24 mouse cellular contexts compared by ENCODE assay signal in the genomic region with DNA sequence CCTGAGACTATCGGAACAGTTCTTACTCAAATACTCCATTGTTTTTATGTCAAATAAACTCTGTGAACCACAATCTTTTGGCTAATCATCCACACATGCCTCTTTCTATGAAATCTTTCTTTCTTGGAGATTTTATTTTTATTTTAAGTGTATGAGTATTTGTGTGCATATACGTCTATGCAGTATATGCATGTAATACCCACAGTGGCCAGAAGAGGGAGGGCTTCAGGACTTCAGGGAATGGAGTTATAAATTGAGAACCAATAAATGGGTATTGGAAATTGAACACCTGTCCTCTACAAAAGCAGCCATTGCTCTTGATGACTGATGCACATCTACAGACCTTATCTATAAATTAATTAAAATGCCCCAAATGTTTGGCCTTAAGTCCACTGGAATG. TPM values are rescaled to one million over a fixed set of nuclear protein-coding genes. Genes with fewer than 3 reads are reported as not detected.
DNase-seq lines count a peak whose midpoint lies in the region; ATAC-seq and TF ChIP-seq lines count a peak whose summit lies in the region.
"Had no signal": no experiment of that assay in that cellular context is flagged by ENCODE, and none has a peak within 500 bp of the region (broad histone marks: within the 10 kb centered on the region; RNA-seq: fewer than 3 reads in every experiment).

No protein-coding gene starts in this region.

- H3K4me3 ChIP-seq in hindbrain, embryonic 11.5 days (ENCODE audit: low read depth, low read length), result no peak overlapping the region
- no peak overlapping the region for H3K4me3 ChIP-seq in hindbrain, embryonic 12.5 days
- no peak overlapping the region for H3K4me3 ChIP-seq in liver, postnatal 0 days (ENCODE audit: low read depth, low read length)
- no peak overlapping the region for H3K4me3 ChIP-seq in liver, embryonic 11.5 days (ENCODE audit: low read depth, low read length)
- H3K4me3 ChIP-seq in CH12.LX (replicated peaks in 1 of 3; ENCODE audit: low read depth in 2 of 3, low read length in 2 of 3, poor library complexity in 1 of 3), result no peak overlapping the region
- H3K4me3 ChIP-seq: forebrain, embryonic 12.5 days; heart, embryonic 12.5 days; limb, embryonic 12.5 days; lung, embryonic 15.5 days; midbrain, embryonic 15.5 days had no signal

- in situ Hi-C loops in CH12.LX (cut with MboI; ENCODE audit: low pct_ligation_motif_present, low pct_unique_long_range_greater_than_20kb, low sequenced_read_pairs), result no loop called here

- dilution Hi-C loops in CH12.LX (cut with MboI; ENCODE audit: extremely low pct_ligation_motif_present, extremely low pct_unique_long_range_greater_than_20kb, low sequenced_read_pairs), result no loop called here

- TF ChIP-seq POLR2A in CH12.LX (IDR thresholded peaks at IDR 0.05; ENCODE audit: low read depth, low read length), result no peak

- ATAC-seq in hindbrain, embryonic 11.5 days (ENCODE audit: low FRiP score), result no peak
- no peak for ATAC-seq in hindbrain, embryonic 12.5 days (ENCODE audit: low FRiP score)
- no peak for ATAC-seq in liver, postnatal 0 days
- no peak for ATAC-seq in liver, embryonic 11.5 days (replicated peaks; ENCODE audit: low FRiP score)
- ATAC-seq: intestine, embryonic 16.5 days; midbrain, embryonic 15.5 days had no signal

- H3K27ac ChIP-seq in hindbrain, embryonic 11.5 days (ENCODE audit: low read depth, low read length), result no peak overlapping the region
- H3K27ac ChIP-seq in hindbrain, embryonic 12.5 days, result no peak overlapping the region
- H3K27ac ChIP-seq in liver, postnatal 0 days (ENCODE audit: low read depth), result peak overlapping the region; percentile 71
- H3K27ac ChIP-seq in liver, embryonic 11.5 days (ENCODE audit: low read depth, low read length), result no peak overlapping the region
- H3K27ac ChIP-seq in CH12.LX (ENCODE audit: insufficient read depth, low read depth), result no peak overlapping the region
- H3K27ac ChIP-seq: forebrain, embryonic 12.5 days; limb, embryonic 12.5 days; lung, embryonic 15.5 days; midbrain, embryonic 15.5 days had no signal

- no peak overlapping the region for H3K9ac ChIP-seq in hindbrain, embryonic 11.5 days (ENCODE audit: low read depth, low read length)
- no peak overlapping the region for H3K9ac ChIP-seq in hindbrain, embryonic 12.5 days
- H3K9ac ChIP-seq in liver, postnatal 0 days (replicated peaks), result no peak overlapping the region
- no peak overlapping the region for H3K9ac ChIP-seq in liver, embryonic 11.5 days (ENCODE audit: low read depth, low read length)
- H3K9ac ChIP-seq in CH12.LX (ENCODE audit: insufficient read depth, low read depth), result no peak overlapping the region
- H3K9ac ChIP-seq: forebrain, embryonic 12.5 days; heart, embryonic 12.5 days; limb, embryonic 12.5 days; lung, embryonic 15.5 days; midbrain, embryonic 15.5 days had no signal

- no peak; the same call in 1 of the 2 replicates for TF ChIP-seq RAD21 in CH12.LX (IDR thresholded peaks at IDR 0.05; ENCODE audit: low read depth, low read length)

- no peaks in the 10 kb centered on the region for H3K36me3 ChIP-seq in hindbrain, embryonic 11.5 days (ENCODE audit: control insufficient read depth, insufficient read depth, low read length)
- no peaks in the 10 kb centered on the region for H3K36me3 ChIP-seq in hindbrain, embryonic 12.5 days
- H3K36me3 ChIP-seq in liver, postnatal 0 days (replicated peaks; ENCODE audit: insufficient read depth, low read length), result no peaks in the 10 kb centered on the region
- no peaks in the 10 kb centered on the region for H3K36me3 ChIP-seq in liver, embryonic 11.5 days (ENCODE audit: control insufficient read depth, insufficient read depth, low read length)
- H3K36me3 ChIP-seq in CH12.LX (replicated peaks in 1 of 2; ENCODE audit: control insufficient read depth in 1 of 2, insufficient read depth in 1 of 2, low read length in 1 of 2), result no peaks in the 10 kb centered on the region
- H3K36me3 ChIP-seq: forebrain, embryonic 12.5 days; heart, embryonic 12.5 days; limb, embryonic 12.5 days; lung, embryonic 15.5 days; midbrain, embryonic 15.5 days had no signal

- no peaks in the 10 kb centered on the region for H3K79me2 ChIP-seq in CH12.LX (replicated peaks; ENCODE audit: control insufficient read depth, extremely low read depth, insufficient read depth, poor library complexity, severe bottlenecking)

- no peaks in the 10 kb centered on the region for H3K27me3 ChIP-seq in hindbrain, embryonic 11.5 days (ENCODE audit: control insufficient read depth, insufficient read depth, low read length)
- H3K27me3 ChIP-seq in hindbrain, embryonic 12.5 days, result no peaks in the 10 kb centered on the region
- no peaks in the 10 kb centered on the region for H3K27me3 ChIP-seq in liver, postnatal 0 days (ENCODE audit: insufficient read depth, low read length)
- H3K27me3 ChIP-seq in liver, embryonic 11.5 days (replicated peaks; ENCODE audit: control insufficient read depth, insufficient read depth, low read length), result no peaks in the 10 kb centered on the region
- peaks cover 10% of the 10 kb centered on the region for H3K27me3 ChIP-seq in CH12.LX (replicated peaks)
- H3K27me3 ChIP-seq: forebrain, embryonic 12.5 days; heart, embryonic 12.5 days; limb, embryonic 12.5 days; lung, embryonic 15.5 days; midbrain, embryonic 15.5 days had no signal

- no peak overlapping the region for H3K4me2 ChIP-seq in hindbrain, embryonic 11.5 days (replicated peaks; ENCODE audit: low read depth, low read length)
- no peak overlapping the region for H3K4me2 ChIP-seq in hindbrain, embryonic 12.5 days (replicated peaks)
- no peak overlapping the region for H3K4me2 ChIP-seq in liver, postnatal 0 days (ENCODE audit: low read depth, low read length)
- no peak overlapping the region for H3K4me2 ChIP-seq in liver, embryonic 11.5 days
- H3K4me2 ChIP-seq in CH12.LX (ENCODE audit: insufficient read depth, low read depth, poor library complexity, severe bottlenecking), result no peak overlapping the region
- H3K4me2 ChIP-seq: forebrain, embryonic 12.5 days; heart, embryonic 12.5 days; limb, embryonic 12.5 days; lung, embryonic 15.5 days; midbrain, embryonic 15.5 days had no signal

- no peaks in the 10 kb centered on the region for H3K4me1 ChIP-seq in hindbrain, embryonic 11.5 days (replicated peaks; ENCODE audit: control insufficient read depth, insufficient read depth, low read length)
- no peaks in the 10 kb centered on the region for H3K4me1 ChIP-seq in hindbrain, embryonic 12.5 days
- H3K4me1 ChIP-seq in liver, postnatal 0 days (ENCODE audit: insufficient read depth), result peaks cover 2% of the 10 kb centered on the region; the same call in 1 of the 2 replicates
- no peaks in the 10 kb centered on the region for H3K4me1 ChIP-seq in liver, embryonic 11.5 days (replicated peaks; ENCODE audit: control insufficient read depth, insufficient read depth, low read length)
- no peaks in the 10 kb centered on the region for H3K4me1 ChIP-seq in CH12.LX (ENCODE audit: control insufficient read depth in 1 of 2, insufficient read depth in 2 of 2)
- H3K4me1 ChIP-seq: forebrain, embryonic 12.5 days; heart, embryonic 12.5 days; limb, embryonic 12.5 days; lung, embryonic 15.5 days; midbrain, embryonic 15.5 days had no signal

- TF ChIP-seq EP300 in liver, postnatal 0 days (IDR thresholded peaks at IDR 0.05; ENCODE audit: low read depth), result no peak
- no peak for TF ChIP-seq EP300 in CH12.LX (IDR thresholded peaks at IDR 0.05; ENCODE audit: low read length)

- 94% methylated on average over 2 of the region's 2 CpGs for WGBS in hindbrain, embryonic 11.5 days
- WGBS in hindbrain, embryonic 12.5 days, result 92% methylated on average over 2 of the region's 2 CpGs
- WGBS in liver, postnatal 0 days (ENCODE audit: insufficient replicate concordance), result 88% methylated on average over 2 of the region's 2 CpGs
- 86% methylated on average over 2 of the region's 2 CpGs for WGBS in liver, embryonic 11.5 days

- peak; percentile 13 for DNase-seq in hindbrain, embryonic 11.5 days (ENCODE audit: low spot score)
- DNase-seq in liver, postnatal 0 days, result no peak
- DNase-seq in liver, embryonic 11.5 days (ENCODE audit: low spot score), result no peak
- DNase-seq in 416B (ENCODE audit: low read depth), result peak; percentile 3
- DNase-seq in CH12.LX (ENCODE audit: extremely low read depth), result peak; percentile 17
- no peak for DNase-seq in ovary, adult 18-20 months (ENCODE audit: low spot score)
- no peak for DNase-seq in urinary bladder, postnatal 4 days (ENCODE audit: low spot score in 2 of 2)
- DNase-seq: adrenal gland, adult 8-10 months; cerebellum, adult 18-20 months; kidney, postnatal 10 days; thymus, postnatal 25 days had no signal

- TF ChIP-seq CTCF in liver, postnatal 0 days (IDR thresholded peaks at IDR 0.05; ENCODE audit: low read depth), result peak; percentile 51
- TF ChIP-seq CTCF in CH12.LX (conservative IDR thresholded peaks at IDR 0.05 in 1 of 2, IDR thresholded peaks at IDR 0.05 in 1 of 2; ENCODE audit: low read depth in 2 of 2, low read length in 2 of 2), result peak in 1 of 2 experiments; percentile 45; a peak in 3 of 4 replicates

- H3K9me3 ChIP-seq in hindbrain, embryonic 11.5 days (ENCODE audit: control insufficient read depth, low read length), result no peaks in the 10 kb centered on the region
- H3K9me3 ChIP-seq in hindbrain, embryonic 12.5 days (replicated peaks), result no peaks in the 10 kb centered on the region
- no peaks in the 10 kb centered on the region for H3K9me3 ChIP-seq in liver, postnatal 0 days (ENCODE audit: low read length)
- no peaks in the 10 kb centered on the region for H3K9me3 ChIP-seq in liver, embryonic 11.5 days (ENCODE audit: control insufficient read depth, low read length)
- H3K9me3 ChIP-seq in CH12.LX (replicated peaks; ENCODE audit: low read length), result no peaks in the 10 kb centered on the region
- H3K9me3 ChIP-seq: forebrain, embryonic 12.5 days; heart, embryonic 12.5 days; limb, embryonic 12.5 days; lung, embryonic 15.5 days; midbrain, embryonic 15.5 days had no signal

TF ChIP-seq in CH12.LX, 34 proteins besides CTCF, POLR2A, EP300 and RAD21 (continues in another document):
- TF ChIP-seq IRF4 (IDR thresholded peaks at IDR 0.05; ENCODE audit: low read depth, low read length), result no peak

RNA-seq across cellular contexts. Expression of a gene that starts 1.1 kb away (rescaled TPM):
- polyA plus RNA-seq in hindbrain, embryonic 11.5 days (2014; fragmentation: Nextera tagmentation; extraction: Ambion mirVana), result not detected in 2 replicates
- not detected in 2 replicates for polyA plus RNA-seq in hindbrain, embryonic 12.5 days (2016; fragmentation: Nextera tagmentation; extraction: Ambion mirVana)
- polyA plus RNA-seq in liver, postnatal 0 days (2015; fragmentation: Nextera tagmentation; extraction: Ambion mirVana), result 147 and 162 TPM in 2 replicates
- polyA plus RNA-seq in liver, embryonic 11.5 days (2014; fragmentation: Nextera tagmentation; extraction: Ambion mirVana), result 0.22 TPM in 1 of 2 replicates, not detected in the other
- total RNA-seq in CH12.LX (2012; rRNA removed) (not detected in 2 replicates), CH12.LX (2014; rRNA removed) (not detected in 2 replicates)
- polyA plus RNA-seq in CH12.LX (2012; ENCODE audit: insufficient read length, low read depth), result not detected in 2 replicates
- total RNA-seq: hematopoietic stem cell, adult 5-6 weeks; layer of hippocampus, adult 8-10 months; left cerebral cortex, adult 8-10 months; megakaryocyte progenitor cell, adult 5-6 weeks had no signal
- polyA plus RNA-seq: forebrain, embryonic 12.5 days; heart, embryonic 12.5 days; limb, embryonic 12.5 days; midbrain, embryonic 15.5 days; neural tube, embryonic 11.5 days had no signal

RNA-seq across cellular contexts. Expression of a gene that starts 52.4 kb away (rescaled TPM):
- not detected in 2 replicates for polyA plus RNA-seq in hindbrain, embryonic 11.5 days (2014; fragmentation: Nextera tagmentation; extraction: Ambion mirVana)
- polyA plus RNA-seq in hindbrain, embryonic 12.5 days (2016; fragmentation: Nextera tagmentation; extraction: Ambion mirVana), result not detected in 2 replicates
- 1.0 and 1.2 TPM in 2 replicates for polyA plus RNA-seq in liver, postnatal 0 days (2015; fragmentation: Nextera tagmentation; extraction: Ambion mirVana)
- not detected in 2 replicates for polyA plus RNA-seq in liver, embryonic 11.5 days (2014; fragmentation: Nextera tagmentation; extraction: Ambion mirVana)
- total RNA-seq in CH12.LX (2012; rRNA removed), result not detected in 2 replicates
- not detected in 2 replicates for total RNA-seq in CH12.LX (2014; rRNA removed)
- not detected in 2 replicates for polyA plus RNA-seq in CH12.LX (2012; ENCODE audit: insufficient read length, low read depth)
- total RNA-seq: adrenal gland, adult 8-10 months; gastrocnemius, postnatal 4 days; hematopoietic stem cell, adult 5-6 weeks; layer of hippocampus, adult 8-10 months; left cerebral cortex, adult 8-10 months; megakaryocyte progenitor cell, adult 5-6 weeks had no signal
- polyA plus RNA-seq: forebrain, embryonic 12.5 days; heart, embryonic 12.5 days; limb, embryonic 12.5 days; midbrain, embryonic 15.5 days; neural tube, embryonic 11.5 days had no signal

Comparison
In these comparisons a context has a peak if more than half of its experiments do, and no peak if none do; other contexts are left out.
1. RNA of a gene that starts 1.1 kb away (polyA plus RNA-seq): 147 to 162 TPM in liver, postnatal 0 days; 0.22 TPM in liver, embryonic 11.5 days, not detected in hindbrain, embryonic 11.5 days, not detected in hindbrain, embryonic 12.5 days and not detected in CH12.LX; every median in the first group is over 100 times any median in the second.
2. DNase-seq: peak in hindbrain, embryonic 11.5 days (single experiment), 416B (single experiment) and CH12.LX (single experiment); none in liver, postnatal 0 days (single experiment), liver, embryonic 11.5 days (single experiment), ovary, adult 18-20 months (single experiment) and urinary bladder, postnatal 4 days (0 of 2).